Mouse (Mus musculus) testis, adult 2 months (tissue): ENCODE measurements around the gene Igfbp2.

ENCODE experiments used
- CTCF ChIP-seq: fragments of 200-500 bp; IDR thresholded peaks from 2 replicates; pipeline ENCODE4 v1.5.1; 2012; ENCODE audit warnings: low read depth, mild to moderate bottlenecking, inconsistent platforms, low read length, moderate library complexity; ENCODE audit not compliant: control insufficient read depth, insufficient read depth, insufficient replicate concordance
- POLR2A ChIP-seq: fragments of 200-500 bp; IDR thresholded peaks from 2 replicates; pipeline ENCODE4 v1.6.1; 2012; ENCODE audit warnings: low read depth, mild to moderate bottlenecking, inconsistent platforms, low read length, moderate library complexity; ENCODE audit not compliant: control insufficient read depth

GRCm38 (mm10) chr1:72858874-72859273 is 34.6 kb downstream of the Igfbp2 start:
- TF ChIP-seq POLR2A (no peak), CTCF (no peak)
